Mouse (Mus musculus) lung, postnatal 0 days (tissue): Measurements from ENCODE around the gene 9530053A07Rik. TPM values are rescaled to one million over a fixed set of nuclear protein-coding genes. Genes with fewer than 3 reads are reported as not detected.
A peak's percentile ranks its signal among the peaks of the same experiment; 100 is the strongest.

ENCODE experiments used
- ATAC-seq: fragments of 200-750 bp; cut with Nextera tagmentation; 2 replicates; pipeline ENCODE4 v1.8.0; 2017; ENCODE audit warnings: moderate library complexity
- DNase-seq: peaks from one replicate; pipeline ENCODE4 v3.0.0-alpha.2; 2016; ENCODE audit warnings: low spot score
- H3K27ac ChIP-seq: fragments of 300-500 bp; sonication (generic); 2 replicates; pipeline ENCODE4 v1.5.1; 2014; ENCODE audit warnings: antibody characterized with exemption, mild to moderate bottlenecking, low read length, mixed read lengths
- H3K27me3 ChIP-seq: fragments of 300-500 bp; sonication (generic); replicated peaks from 2 replicates; pipeline ENCODE4 v1.6.1; 2014; ENCODE audit warnings: low read length, mixed read lengths; ENCODE audit not compliant: insufficient read depth
- H3K36me3 ChIP-seq: fragments of 300-500 bp; sonication (generic); 2 replicates; pipeline ENCODE4 v1.6.1; 2014; ENCODE audit warnings: low read length, mixed read lengths; ENCODE audit not compliant: insufficient read depth
- H3K4me1 ChIP-seq: fragments of 300-500 bp; sonication (generic); 2 replicates; pipeline ENCODE4 v1.6.1; 2014; ENCODE audit warnings: antibody characterized with exemption, low read depth, low read length, mixed read lengths; ENCODE audit not compliant: insufficient read depth
- H3K4me2 ChIP-seq: fragments of 300-500 bp; sonication (generic); replicated peaks from 2 replicates; pipeline ENCODE4 v1.6.1; 2014; ENCODE audit warnings: low read depth, mild to moderate bottlenecking, low read length, moderate library complexity, mixed read lengths
- H3K4me3 ChIP-seq: fragments of 300-500 bp; sonication (generic); 2 replicates; pipeline ENCODE4 v1.5.1; 2014; ENCODE audit warnings: low read depth, low read length
- H3K9ac ChIP-seq: fragments of 300-500 bp; sonication (generic); replicated peaks from 2 replicates; pipeline ENCODE4 v1.6.1; 2014; ENCODE audit warnings: low read depth, mild to moderate bottlenecking
- H3K9me3 ChIP-seq: fragments of 300-500 bp; sonication (generic); 2 replicates; pipeline ENCODE4 v1.6.1; 2016; ENCODE audit warnings: low read length, mixed read lengths
- CTCF ChIP-seq: IDR thresholded peaks from 2 replicates; pipeline ENCODE4 v1.5.1; 2016; ENCODE audit warnings: antibody characterized with exemption, mild to moderate bottlenecking
- EP300 ChIP-seq: IDR thresholded peaks from 2 replicates; pipeline ENCODE4 v1.6.1; 2016; ENCODE audit warnings: antibody characterized with exemption, mild to moderate bottlenecking, control low read depth
- WGBS: fragments of 180-500 bp; shearing (Covaris S2); extraction: QIAGEN DNeasy Blood & Tissue Kit; methylation state at CpG from one replicate; pipeline ENCODE4 v1.1.7; 2014; 5-methylcytosine and 5-hydroxymethylcytosine counted together
- polyA plus RNA-seq: library from polyadenylated mRNA; unstranded; fragments of >200 nt; fragmentation: Nextera tagmentation; extraction: Ambion mirVana; gene quantifications from 2 replicates; pipeline ENCODE4 v1.2.1, GENCODE M21; 2015

Gene 9530053A07Rik
- polyA plus RNA-seq, 1 experiment from 2014 or later: 0.51 TPM

DNA sequence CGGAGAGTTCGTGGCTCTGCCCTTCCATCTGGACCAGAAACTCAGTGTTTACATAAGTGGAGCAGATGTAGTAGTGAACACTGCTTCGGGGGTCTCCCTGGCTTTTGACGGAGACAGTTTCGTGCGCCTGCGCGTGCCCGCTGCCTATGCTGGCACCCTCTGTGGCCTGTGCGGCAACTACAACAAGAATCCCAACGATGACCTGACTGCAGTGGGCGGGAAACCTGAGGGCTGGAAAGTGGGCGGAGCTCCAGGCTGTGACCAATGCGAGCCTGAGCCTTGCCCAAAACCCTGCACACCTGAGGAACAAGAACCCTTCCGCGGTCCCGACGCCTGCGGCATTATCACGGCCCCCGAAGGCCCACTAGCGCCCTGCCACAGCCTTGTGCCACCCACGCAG lies 24.6 kb upstream of the 9530053A07Rik start:
- ATAC-seq: peak; percentile 91
- TF ChIP-seq CTCF: peak; percentile 55
- TF ChIP-seq EP300: no peak
- no peaks in the 10 kb centered on the region for H3K4me1 ChIP-seq
- H3K9ac ChIP-seq: no peak overlapping the region
- H3K36me3 ChIP-seq: no peaks in the 10 kb centered on the region
- WGBS: 4% methylated on average over 23 of the region's 23 CpGs
- no peak overlapping the region for H3K27ac ChIP-seq
- DNase-seq: peak; percentile 70
- no peak overlapping the region; the same call in 1 of the 2 replicates for H3K4me3 ChIP-seq
- H3K9me3 ChIP-seq: no peaks in the 10 kb centered on the region
- H3K4me2 ChIP-seq: peak overlapping the region; percentile 45
- no peaks in the 10 kb centered on the region for H3K27me3 ChIP-seq

DNA sequence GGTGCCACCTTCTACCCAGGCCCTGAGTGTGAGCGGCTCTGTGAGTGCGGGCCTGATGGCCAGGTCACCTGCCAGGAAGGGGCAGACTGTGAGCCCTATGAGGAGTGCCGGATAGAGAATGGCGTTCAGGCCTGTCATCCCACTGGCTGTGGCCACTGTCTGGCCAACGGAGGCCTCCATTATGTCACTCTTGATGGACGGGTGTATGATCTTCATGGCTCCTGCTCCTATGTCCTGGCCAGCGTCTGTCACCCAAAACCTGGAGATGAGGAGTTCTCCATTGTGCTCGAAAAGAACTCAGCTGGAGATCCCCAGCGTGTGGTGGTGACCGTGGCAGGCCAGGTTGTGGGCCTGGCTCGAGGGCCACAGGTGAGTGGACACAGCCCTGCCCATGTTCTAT lies 23.0 kb upstream of the 9530053A07Rik start:
- Histone ChIP-seq H3K27me3 (no peaks in the 10 kb centered on the region), H3K4me1 (no peaks in the 10 kb centered on the region), H3K9ac (no peak overlapping the region), H3K4me2 (no peak overlapping the region), H3K27ac (no peak overlapping the region), H3K9me3 (no peaks in the 10 kb centered on the region), H3K36me3 (no peaks in the 10 kb centered on the region), H3K4me3 (no peak overlapping the region)
- ATAC-seq: no peak
- no peak for TF ChIP-seq CTCF
- TF ChIP-seq EP300: no peak
- 92% methylated on average over 11 of the region's 11 CpGs for WGBS
- DNase-seq: no peak

DNA sequence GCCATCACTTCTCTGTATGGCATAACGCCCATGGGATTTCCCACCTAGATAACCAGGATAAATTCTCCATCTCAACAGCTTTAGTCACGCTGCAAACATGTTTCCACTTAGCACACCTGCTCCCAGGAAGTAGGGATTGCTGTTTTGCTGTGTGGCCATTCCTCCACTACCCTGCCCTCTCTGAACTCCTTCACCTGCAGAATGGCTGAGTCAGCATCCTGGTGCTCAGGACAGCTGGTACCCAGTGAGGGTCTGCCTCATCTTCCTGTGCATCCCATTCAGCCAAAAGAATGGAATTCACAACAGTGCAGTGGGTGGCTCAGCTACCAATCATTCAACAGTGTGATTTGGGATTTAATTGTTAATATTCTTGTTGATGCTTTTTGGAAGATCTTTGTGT lies 14.6 kb upstream of the 9530053A07Rik start:
- H3K27ac ChIP-seq: no peak overlapping the region
- H3K36me3 ChIP-seq: no peaks in the 10 kb centered on the region
- WGBS: 70% methylated on average over 2 of the region's 2 CpGs
- H3K27me3 ChIP-seq: no peaks in the 10 kb centered on the region
- DNase-seq: no peak
- TF ChIP-seq CTCF (no peak), EP300 (no peak)
- no peak overlapping the region for H3K9ac ChIP-seq
- H3K4me2 ChIP-seq: no peak overlapping the region
- H3K4me1 ChIP-seq: no peaks in the 10 kb centered on the region
- no peaks in the 10 kb centered on the region for H3K9me3 ChIP-seq
- no peak overlapping the region for H3K4me3 ChIP-seq
- no peak for ATAC-seq

- ATAC-seq (no peak), DNase-seq (peak; percentile 24)
- Histone ChIP-seq H3K27me3 (no peaks in the 10 kb centered on the region), H3K4me1 (no peaks in the 10 kb centered on the region), H3K36me3 (no peaks in the 10 kb centered on the region), H3K4me2 (no peak overlapping the region), H3K4me3 (no peak overlapping the region), H3K9ac (no peak overlapping the region), H3K27ac (no peak overlapping the region), H3K9me3 (no peaks in the 10 kb centered on the region)
- TF ChIP-seq CTCF (peak; percentile 68), EP300 (no peak)
- WGBS: 57% methylated on average over 5 of the region's 5 CpGs
Observed at GRCm38 (mm10) chr7:28137613-28138012, 8.3 kb downstream of the 9530053A07Rik start.

GRCm38 (mm10) chr7:28148263-28148662 lies 19.0 kb downstream of the 9530053A07Rik start:
- Histone ChIP-seq H3K36me3 (no peaks in the 10 kb centered on the region), H3K9me3 (no peaks in the 10 kb centered on the region), H3K27ac (no peak overlapping the region), H3K4me1 (no peaks in the 10 kb centered on the region), H3K9ac (no peak overlapping the region), H3K27me3 (no peaks in the 10 kb centered on the region), H3K4me2 (no peak overlapping the region), H3K4me3 (no peak overlapping the region)
- TF ChIP-seq EP300 (no peak), CTCF (peak; percentile 87)
- DNase-seq (peak; percentile 72), ATAC-seq (no peak; the same call in 1 of the 2 replicates)
- 17% methylated on average over 3 of the region's 3 CpGs for WGBS

- 81% methylated on average over 1 of the region's 1 CpGs for whole genome bisulfite sequencing
- H3K9me3 ChIP-seq: no peaks in the 10 kb centered on the region
Observed at GRCm38 (mm10) chr7:28149841-28150240, 20.6 kb downstream of the 9530053A07Rik start.

More at GRCm38 (mm10) chr7:28149841-28150240, 20.6 kb downstream of the 9530053A07Rik start:
- no peak for TF ChIP-seq CTCF
- TF ChIP-seq EP300: no peak
- Histone ChIP-seq H3K4me2 (no peak overlapping the region), H3K27ac (no peak overlapping the region), H3K27me3 (no peaks in the 10 kb centered on the region), H3K9ac (no peak overlapping the region), H3K4me1 (no peaks in the 10 kb centered on the region), H3K36me3 (no peaks in the 10 kb centered on the region), H3K4me3 (no peak overlapping the region)
- DNase-seq (no peak), ATAC-seq (no peak)
